Mouse (Mus musculus) MEL (cell line): ENCODE measurements at regions not wholly inside any gene's neighbourhood (a gene's known extent, or its start where the extent isn't known, plus 50 kb on each side); places are given as distances from the start of the nearest gene placed in this dataset.
A peak's percentile ranks its signal among the peaks of the same experiment; 100 is the strongest.

Experiments used
- DNase-seq: peaks from one replicate; pipeline ENCODE4 v3.0.0; 2011; ENCODE audit warnings: low read depth, low spot score
- H3K27ac ChIP-seq: 2 replicates; pipeline ENCODE4 v1.5.1; 2012; ENCODE audit warnings: low read depth, mild to moderate bottlenecking, control low read depth, low read length, moderate library complexity; ENCODE audit not compliant: control insufficient read depth
- H3K27me3 ChIP-seq, 2 experiments: fragments of 150-350 bp in 1 of 2; sonication (generic) in 1 of 2; 2 replicates each; pipeline ENCODE4 v1.6.1; 2012; ENCODE audit warnings: low read length in 2 of 2, mild to moderate bottlenecking in 2 of 2, improper control_type of control experiment in 1 of 2, moderate library complexity in 1 of 2; ENCODE audit not compliant: insufficient read depth in 2 of 2, control insufficient read depth in 1 of 2
- H3K36me3 ChIP-seq, 2 experiments: 2 replicates each; pipeline ENCODE4 v1.6.1; 2012 to 2014; ENCODE audit warnings: low read length in 2 of 2, improper control_type of control experiment in 1 of 2, inconsistent platforms in 1 of 2, mild to moderate bottlenecking in 1 of 2; ENCODE audit not compliant: insufficient read depth in 2 of 2, control insufficient read depth in 1 of 2
- H3K4me1 ChIP-seq, 2 experiments: fragments of 150-350 bp in 1 of 2; sonication (generic) in 1 of 2; 2 replicates each; pipeline ENCODE4 v1.6.1; 2012; ENCODE audit warnings: low read length in 2 of 2, improper control_type of control experiment in 1 of 2, mild to moderate bottlenecking in 1 of 2; ENCODE audit not compliant: insufficient read depth in 2 of 2, control insufficient read depth in 1 of 2
- H3K4me3 ChIP-seq, 2 experiments: fragments of 150-350 bp in 1 of 2; sonication (generic) in 1 of 2; 2 replicates each; pipeline ENCODE4 v1.5.1; 2012; ENCODE audit warnings: low read depth in 2 of 2, low read length in 2 of 2, mild to moderate bottlenecking in 2 of 2, moderate library complexity in 2 of 2, control low read depth in 1 of 2, improper control_type of control experiment in 1 of 2; ENCODE audit not compliant: control insufficient read depth in 1 of 2, insufficient read depth in 1 of 2
- H3K79me2 ChIP-seq: 2 replicates; pipeline ENCODE4 v1.6.1; 2012; ENCODE audit warnings: mild to moderate bottlenecking, low read length, moderate library complexity; ENCODE audit not compliant: control insufficient read depth, poor library complexity, insufficient read depth
- H3K9ac ChIP-seq: 2 replicates; pipeline ENCODE4 v1.6.1; 2012; ENCODE audit warnings: low read depth, mild to moderate bottlenecking, control low read depth, low read length, moderate library complexity; ENCODE audit not compliant: control insufficient read depth, poor library complexity, severe bottlenecking
- H3K9me3 ChIP-seq: fragments of 150-350 bp; sonication (generic); replicated peaks from 2 replicates; pipeline ENCODE4 v1.6.1; 2012; ENCODE audit warnings: mild to moderate bottlenecking, low read length, improper control_type of control experiment, moderate library complexity; ENCODE audit not compliant: insufficient read depth
- CTCF ChIP-seq, 3 experiments: IDR thresholded peaks in 2 of 3; conservative IDR thresholded peaks in 1 of 3; 2 replicates each; pipeline ENCODE4 v1.5.1; 2011 to 2012; ENCODE audit warnings: low read length in 3 of 3, low read depth in 2 of 3, mild to moderate bottlenecking in 2 of 3, improper control_type of control experiment in 1 of 3, inconsistent platforms in 1 of 3, mixed read lengths in 1 of 3, moderate library complexity in 1 of 3; ENCODE audit not compliant: control insufficient read depth in 1 of 3, insufficient read depth in 1 of 3, poor library complexity in 1 of 3, severe bottlenecking in 1 of 3
- EP300 ChIP-seq, 2 experiments: IDR thresholded peaks; 2 replicates each; pipeline ENCODE4 v1.6.1; 2011; ENCODE audit warnings: improper control_type of control experiment in 2 of 2, low read length in 2 of 2, low read depth in 1 of 2, mild to moderate bottlenecking in 1 of 2
- ETS1 ChIP-seq: IDR thresholded peaks from 2 replicates; pipeline ENCODE4 v1.6.1; 2012; ENCODE audit warnings: low read depth, mild to moderate bottlenecking, inconsistent platforms, low read length, improper control_type of control experiment, moderate library complexity
- GATA1 ChIP-seq: IDR thresholded peaks from 2 replicates; pipeline ENCODE4 v1.6.1; 2011; ENCODE audit warnings: low read depth, low read length, improper control_type of control experiment
- MAX ChIP-seq: IDR thresholded peaks from 2 replicates; pipeline ENCODE4 v1.6.1; 2011; ENCODE audit warnings: low read length, improper control_type of control experiment
- MXI1 ChIP-seq: IDR thresholded peaks from 2 replicates; pipeline ENCODE4 v1.6.1; 2011; ENCODE audit warnings: mild to moderate bottlenecking, low read depth, low read length, improper control_type of control experiment
- MYB ChIP-seq: IDR thresholded peaks from 2 replicates; pipeline ENCODE4 v1.6.1; 2011; ENCODE audit warnings: mild to moderate bottlenecking, low read depth, low read length, improper control_type of control experiment
- NELFE ChIP-seq: IDR thresholded peaks from 2 replicates; pipeline ENCODE4 v1.6.1; 2011; ENCODE audit warnings: low read depth, low read length, improper control_type of control experiment
- POLR2A ChIP-seq, 2 experiments: IDR thresholded peaks; 2 replicates each; pipeline ENCODE4 v1.6.1; 2011 to 2012; ENCODE audit warnings: low read length in 2 of 2, mild to moderate bottlenecking in 2 of 2, control low read depth in 1 of 2, improper control_type of control experiment in 1 of 2, low read depth in 1 of 2, moderate library complexity in 1 of 2; ENCODE audit not compliant: control insufficient read depth in 1 of 2, insufficient read depth in 1 of 2, poor library complexity in 1 of 2
- POLR2AphosphoS2 ChIP-seq: IDR thresholded peaks from 2 replicates; pipeline ENCODE4 v1.6.1; 2011; ENCODE audit warnings: low read length, improper control_type of control experiment
- RAD21 ChIP-seq: IDR thresholded peaks from 2 replicates; pipeline ENCODE4 v1.6.1; 2011; ENCODE audit warnings: mild to moderate bottlenecking, low read depth, low read length, improper control_type of control experiment
- RCOR1 ChIP-seq: IDR thresholded peaks from 2 replicates; pipeline ENCODE4 v1.6.1; 2012; ENCODE audit warnings: low read depth, mild to moderate bottlenecking, inconsistent platforms, low read length, improper control_type of control experiment
- SIN3A ChIP-seq: IDR thresholded peaks from 2 replicates; pipeline ENCODE4 v1.6.1; 2012; ENCODE audit warnings: low read length, improper control_type of control experiment, inconsistent platforms
- SMC3 ChIP-seq: IDR thresholded peaks from 2 replicates; pipeline ENCODE4 v1.6.1; 2011; ENCODE audit warnings: low read depth, low read length, improper control_type of control experiment
- TAL1 ChIP-seq: IDR thresholded peaks from 2 replicates; pipeline ENCODE4 v1.6.1; 2012; ENCODE audit warnings: mild to moderate bottlenecking, inconsistent platforms, low read length, moderate library complexity, mixed read lengths
- TBP ChIP-seq: IDR thresholded peaks from 2 replicates; pipeline ENCODE4 v1.8.0; 2011; ENCODE audit warnings: low read depth, low read length, improper control_type of control experiment
- TCF12 ChIP-seq: IDR thresholded peaks from 2 replicates; pipeline ENCODE4 v1.6.1; 2014; ENCODE audit warnings: low read depth, mild to moderate bottlenecking, inconsistent platforms, low read length, improper control_type of control experiment, moderate library complexity
- ZC3H11A ChIP-seq: IDR thresholded peaks from 2 replicates; pipeline ENCODE4 v1.6.1; 2012; ENCODE audit warnings: low read depth, mild to moderate bottlenecking, inconsistent platforms, low read length, improper control_type of control experiment
- ZKSCAN1 ChIP-seq: IDR thresholded peaks from 2 replicates; pipeline ENCODE4 v1.6.1; 2012; ENCODE audit warnings: low read depth, mild to moderate bottlenecking, inconsistent platforms, low read length, improper control_type of control experiment, moderate library complexity
- ZNF384 ChIP-seq: IDR thresholded peaks from 2 replicates; pipeline ENCODE4 v1.6.1; 2012; ENCODE audit warnings: low read depth, mild to moderate bottlenecking, inconsistent platforms, low read length, improper control_type of control experiment

- no peaks in the 10 kb centered on the region for H3K4me1 ChIP-seq
- H3K27me3 ChIP-seq, result no peaks in the 10 kb centered on the region
- TF ChIP-seq MAX, result no peak
- no peak for TF ChIP-seq POLR2A (IDR thresholded peaks at IDR 0.05; ENCODE audit: control insufficient read depth in 1 of 2, insufficient read depth in 1 of 2, low read depth in 1 of 2, low read length in 2 of 2, poor library complexity in 1 of 2)
- no peak for TF ChIP-seq ZNF384
- no peak for TF ChIP-seq TBP
- no peak for TF ChIP-seq MYB
- TF ChIP-seq SMC3, result no peak
- TF ChIP-seq NELFE, result no peak
- H3K79me2 ChIP-seq, result no peaks in the 10 kb centered on the region
- H3K36me3 ChIP-seq, result no peaks in the 10 kb centered on the region
- H3K4me3 ChIP-seq, result no peak overlapping the region
- H3K9ac ChIP-seq, result no peak overlapping the region
- H3K27ac ChIP-seq, result no peak overlapping the region
- no peaks in the 10 kb centered on the region for H3K9me3 ChIP-seq
- no peak for DNase-seq
Observed at GRCm38 (mm10) chr17:93525871-93526644, 327.2 kb downstream of the Adcyap1 start.

- Histone ChIP-seq H3K27me3 (no peaks in the 10 kb centered on the region), H3K9me3 (no peaks in the 10 kb centered on the region), H3K36me3 (peaks cover 0 to 10% of the 10 kb centered on the region in 2 experiments; a peak in 2 of 4 replicates), H3K27ac (no peak overlapping the region), H3K4me3 (no peak overlapping the region), H3K79me2 (no peaks in the 10 kb centered on the region), H3K4me1 (peaks cover 0 to 14% of the 10 kb centered on the region in 2 experiments; a peak in 2 of 4 replicates), H3K9ac (no peak overlapping the region)
- TF ChIP-seq ETS1, result no peak
- TF ChIP-seq RAD21, result peak; percentile 28
- TF ChIP-seq EP300 (IDR thresholded peaks at IDR 0.05; ENCODE audit: low read depth in 1 of 2, low read length in 2 of 2), result no peak
- TF ChIP-seq CTCF (IDR thresholded peaks at IDR 0.05 in 2 of 3, conservative IDR thresholded peaks at IDR 0.05 in 1 of 3; ENCODE audit: control insufficient read depth in 1 of 3, insufficient read depth in 1 of 3, low read depth in 2 of 3, low read length in 3 of 3, poor library complexity in 1 of 3, severe bottlenecking in 1 of 3), result peak in 1 of 3 experiments; percentile 20; a peak in 1 of 6 replicates
- TF ChIP-seq ZC3H11A, result peak; percentile 11; the same call in 1 of the 2 replicates
- peak; percentile 19; the same call in 1 of the 2 replicates for TF ChIP-seq SMC3
- DNase-seq, result no peak
Observed at GRCm38 (mm10) chr17:93532535-93532934, 333.7 kb downstream of the Adcyap1 start.

- Histone ChIP-seq H3K27ac (peak overlapping the region; percentile 79), H3K4me3 (no peak overlapping the region; a peak in 1 of 4 replicates)
Observed at GRCm38 (mm10) chr17:93534945-93535344, 336.1 kb downstream of the Adcyap1 start.

More at GRCm38 (mm10) chr17:93534945-93535344, 336.1 kb downstream of the Adcyap1 start:
- Histone ChIP-seq H3K9ac (0 out of 2 replicates have a peak overlapping the region, but pooled peaks have one; percentile 32), H3K27me3 (no peaks in the 10 kb centered on the region), H3K9me3 (no peaks in the 10 kb centered on the region), H3K4me1 (peaks cover 0 to 14% of the 10 kb centered on the region in 2 experiments; a peak in 2 of 4 replicates), H3K79me2 (no peaks in the 10 kb centered on the region), H3K36me3 (peaks cover 0 to 10% of the 10 kb centered on the region in 2 experiments; a peak in 2 of 4 replicates)
- DNase-seq, result peak; percentile 62
- TF ChIP-seq RCOR1, result peak; percentile 50; the same call in 1 of the 2 replicates
- no peak for TF ChIP-seq ZKSCAN1
- TF ChIP-seq SIN3A, result 0 out of 2 replicates have a peak, but pooled peaks have one; percentile 48
- TF ChIP-seq EP300 (IDR thresholded peaks at IDR 0.05; ENCODE audit: low read depth in 1 of 2, low read length in 2 of 2), result peak; percentile 72 to 73; a peak in 3 of 4 replicates
- TF ChIP-seq NELFE, result no peak
- no peak for TF ChIP-seq TAL1
- TF ChIP-seq POLR2AphosphoS2, result no peak
- peak; percentile 58 for TF ChIP-seq GATA1
- 0 out of 2 replicates have a peak, but pooled peaks have one; percentile 56 for TF ChIP-seq TCF12
- TF ChIP-seq MXI1, result peak; percentile 45; the same call in 1 of the 2 replicates
- TF ChIP-seq ZC3H11A, result no peak
- 0 out of 2 replicates have a peak, but pooled peaks have one; percentile 48 for TF ChIP-seq ETS1
